Mouse (Mus musculus): ENCODE data around the gene Nr1d1.

GRCm38 (mm10) chr11:98797909-98798308 lies 22.8 kb upstream of the Nr1d1 start:
- no peak for TF ChIP-seq GABPA (IDR thresholded peaks at IDR 0.05; ENCODE audit: low read depth, low read length)
- TF ChIP-seq ZKSCAN1 (IDR thresholded peaks at IDR 0.05; ENCODE audit: low read depth, low read length) = no peak
- no peak for TF ChIP-seq POLR2AphosphoS2 (IDR thresholded peaks at IDR 0.05; ENCODE audit: low read length)
- no peak for TF ChIP-seq POLR2A (IDR thresholded peaks at IDR 0.05; ENCODE audit: control insufficient read depth in 1 of 2, insufficient read depth in 1 of 2, low read depth in 1 of 2, low read length in 2 of 2, poor library complexity in 1 of 2)
- no peak for TF ChIP-seq CTCF (IDR thresholded peaks at IDR 0.05 in 2 of 3, conservative IDR thresholded peaks at IDR 0.05 in 1 of 3; ENCODE audit: control insufficient read depth in 1 of 3, insufficient read depth in 1 of 3, low read depth in 2 of 3, low read length in 3 of 3, poor library complexity in 1 of 3, severe bottlenecking in 1 of 3)
- TF ChIP-seq MEF2A (IDR thresholded peaks at IDR 0.05; ENCODE audit: extremely low read depth, insufficient replicate concordance, low read depth, low read length, poor library complexity, severe bottlenecking) = no peak
- TF ChIP-seq CHD1 (IDR thresholded peaks at IDR 0.05; ENCODE audit: low read depth, low read length) = no peak
- no peak for TF ChIP-seq ZNF384 (IDR thresholded peaks at IDR 0.05; ENCODE audit: low read depth, low read length)
- TF ChIP-seq TCF12 (IDR thresholded peaks at IDR 0.05; ENCODE audit: low read depth, low read length) = no peak
- no peak for TF ChIP-seq CHD2 (IDR thresholded peaks at IDR 0.05; ENCODE audit: low read length)

Data from MEL (cell line).